Mouse (Mus musculus) liver, embryonic 16.5 days (tissue): ENCODE measurements around the gene Rhox8. TPM values are rescaled to one million over a fixed set of nuclear protein-coding genes. Genes with fewer than 3 reads are reported as not detected.

Experiments used
- polyA plus RNA-seq: library from polyadenylated mRNA; unstranded; fragments of >200 nt; fragmentation: Nextera tagmentation; extraction: Ambion mirVana; gene quantifications from 2 replicates; pipeline ENCODE4 v1.2.1, GENCODE M21; 2015

Gene Rhox8
- polyA plus RNA-seq, 1 experiment from 2014 or later = not detected

Other genes with a start within 250 kb of the Rhox8 start
- not detected in 2 replicates for gene Rhox2g, start 235.5 kb downstream of the Rhox8 start, polyA plus RNA-seq
- not detected in 2 replicates for gene Rhox4g, start 227.6 kb downstream of the Rhox8 start, polyA plus RNA-seq
- gene Rhox3h, start 210.2 kb downstream of the Rhox8 start, polyA plus RNA-seq = not detected in 2 replicates
- not detected in 2 replicates for gene Rhox2h, start 205.7 kb downstream of the Rhox8 start, polyA plus RNA-seq
- gene Rhox5, start 74.1 kb downstream of the Rhox8 start, polyA plus RNA-seq = 0.70 and 1.6 TPM in 2 replicates
- not detected in 2 replicates for gene Rhox6, start 52.0 kb downstream of the Rhox8 start, polyA plus RNA-seq
- not detected in 2 replicates for gene Rhox7a, start 47.3 kb downstream of the Rhox8 start, polyA plus RNA-seq
- gene Rhox7b, start 18.3 kb upstream of the Rhox8 start, polyA plus RNA-seq = not detected in 2 replicates
- not detected in 2 replicates for gene Rhox9, start 22.8 kb upstream of the Rhox8 start, polyA plus RNA-seq
- not detected in 2 replicates for gene Btg1-ps1, start 139.9 kb upstream of the Rhox8 start, polyA plus RNA-seq
- not detected in 2 replicates for gene Btg1-ps2, start 164.2 kb upstream of the Rhox8 start, polyA plus RNA-seq
- gene Rhox10, start 187.5 kb upstream of the Rhox8 start, polyA plus RNA-seq = not detected in 2 replicates
- not detected in 2 replicates for gene Rhox11, start 206.2 kb upstream of the Rhox8 start, polyA plus RNA-seq
- gene Rhox12, start 232.0 kb upstream of the Rhox8 start, polyA plus RNA-seq = not detected in 2 replicates
- gene Rhox13, start 242.3 kb upstream of the Rhox8 start, polyA plus RNA-seq = not detected in 2 replicates